Mouse (Mus musculus): Measurements from ENCODE around the gene Hcst.

- TF ChIP-seq MAFK (IDR thresholded peaks at IDR 0.05; ENCODE audit: insufficient replicate concordance, low read length) (no peak), UBTF (IDR thresholded peaks at IDR 0.05; ENCODE audit: low read depth, low read length) (no peak), SMC3 (IDR thresholded peaks at IDR 0.05; ENCODE audit: low read depth, low read length) (no peak), MYC (IDR thresholded peaks at IDR 0.05; ENCODE audit: low read depth, low read length) (no peak), POLR2A (IDR thresholded peaks at IDR 0.05; ENCODE audit: low read depth, low read length) (no peak), CTCF (conservative IDR thresholded peaks at IDR 0.05 in 1 of 2, IDR thresholded peaks at IDR 0.05 in 1 of 2; ENCODE audit: low read depth in 2 of 2, low read length in 2 of 2) (no peak), EP300 (IDR thresholded peaks at IDR 0.05; ENCODE audit: low read length) (no peak), USF2 (conservative IDR thresholded peaks at IDR 0.05; ENCODE audit: low read depth, low read length) (no peak), POLR2AphosphoS2 (IDR thresholded peaks at IDR 0.05; ENCODE audit: low read depth, low read length) (no peak), KAT2A (IDR thresholded peaks at IDR 0.05; ENCODE audit: insufficient replicate concordance, low read length) (no peak), PAX5 (IDR thresholded peaks at IDR 0.05; ENCODE audit: low read length) (no peak), ETS1 (conservative IDR thresholded peaks at IDR 0.05; ENCODE audit: low read depth, low read length) (no peak), ELF1 (IDR thresholded peaks at IDR 0.05; ENCODE audit: low read depth, low read length) (no peak)
Observed at GRCm38 (mm10) chr7:30453327-30453726, 33.7 kb upstream of the Hcst start.
